Mouse (Mus musculus) myocyte (in vitro differentiated cells): ENCODE measurements around the gene Ap5z1.

Source experiments
- CEBPB ChIP-seq: IDR thresholded peaks from 2 replicates; pipeline ENCODE4 v1.6.1; 2011; ENCODE audit warnings: mild to moderate bottlenecking, moderate library complexity; ENCODE audit not compliant: poor library complexity, insufficient read depth, severe bottlenecking
- E2F4 ChIP-seq: IDR thresholded peaks from one replicate; pipeline ENCODE4 v1.6.1; 2011; ENCODE audit warnings: mild to moderate bottlenecking, control low read depth, moderate library complexity; ENCODE audit not compliant: insufficient read depth
- MAX ChIP-seq: IDR thresholded peaks from one replicate; pipeline ENCODE4 v1.6.1; 2011; ENCODE audit warnings: low read depth, mild to moderate bottlenecking, control low read depth
- POLR2A ChIP-seq: IDR thresholded peaks from one replicate; pipeline ENCODE4 v1.6.1; 2011; ENCODE audit warnings: low read depth, mild to moderate bottlenecking, control low read depth, moderate library complexity; ENCODE audit not compliant: insufficient read length
- POLR2AphosphoS2 ChIP-seq: IDR thresholded peaks from one replicate; pipeline ENCODE4 v1.6.1; 2011; ENCODE audit warnings: low read depth, control low read depth; ENCODE audit not compliant: insufficient read length
- REST ChIP-seq: IDR thresholded peaks from one replicate; pipeline ENCODE4 v1.6.1; 2011; ENCODE audit warnings: mild to moderate bottlenecking, control low read depth, moderate library complexity; ENCODE audit not compliant: insufficient read depth, insufficient read length
- SRF ChIP-seq: IDR thresholded peaks from one replicate; pipeline ENCODE4 v1.6.1; 2011; ENCODE audit warnings: low read depth; ENCODE audit not compliant: control insufficient read depth, insufficient read length
- TCF12 ChIP-seq: IDR thresholded peaks from one replicate; pipeline ENCODE4 v1.6.1; 2011; ENCODE audit warnings: mild to moderate bottlenecking, control low read depth; ENCODE audit not compliant: poor library complexity, insufficient read depth, severe bottlenecking
- TCF3 ChIP-seq: IDR thresholded peaks from one replicate; pipeline ENCODE4 v1.6.1; 2011; ENCODE audit warnings: low read depth, control low read depth; ENCODE audit not compliant: insufficient read length
- USF1 ChIP-seq: IDR thresholded peaks from one replicate; pipeline ENCODE4 v1.6.1; 2011; ENCODE audit warnings: low read depth, mild to moderate bottlenecking, control low read depth, moderate library complexity

DNA sequence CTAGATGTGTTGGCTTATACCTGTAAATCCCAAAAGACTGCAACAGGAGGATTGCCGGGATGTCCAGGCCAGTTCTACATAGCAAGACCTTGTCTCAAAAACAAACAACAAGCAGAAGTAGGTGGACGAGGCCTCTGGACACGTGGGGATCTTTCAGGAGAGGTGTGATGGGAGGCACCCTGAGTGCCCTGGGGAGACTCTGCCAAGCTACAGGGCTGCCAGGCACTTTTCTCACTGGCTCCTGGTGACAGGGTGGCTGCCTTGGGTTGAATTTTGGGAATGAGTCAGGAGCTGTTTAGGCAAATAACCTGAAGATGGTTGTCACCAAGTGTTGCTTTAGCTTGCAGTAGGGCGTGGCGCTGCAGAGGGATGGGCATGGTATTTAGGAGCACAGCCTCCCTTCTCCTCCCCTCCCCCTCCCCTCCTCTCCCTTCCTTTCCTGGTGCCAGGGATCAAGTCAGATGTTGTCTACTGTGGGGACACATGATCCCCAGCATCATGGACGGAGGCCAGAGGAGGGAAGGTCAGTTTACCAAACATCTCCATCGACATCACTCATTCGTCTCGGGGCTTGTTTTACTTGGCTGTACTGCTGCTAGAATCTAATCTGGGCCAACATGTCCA is 31.8 kb upstream of the Ap5z1 start:
- TF ChIP-seq POLR2A, result no peak
- TF ChIP-seq TCF12, result no peak
- TF ChIP-seq MAX, result no peak
- TF ChIP-seq TCF3, result no peak
- TF ChIP-seq USF1, result peak; percentile 8
- 0 out of 2 replicates have a peak, but pooled peaks have one; percentile 53 for TF ChIP-seq CEBPB
- no peak for TF ChIP-seq E2F4
- no peak for TF ChIP-seq SRF
- TF ChIP-seq REST, result no peak
- TF ChIP-seq POLR2AphosphoS2, result no peak
